Mouse (Mus musculus) myocyte (in vitro differentiated cells): ENCODE measurements around the gene Rpl38.

ENCODE experiments used
- CEBPB ChIP-seq: IDR thresholded peaks from 2 replicates; pipeline ENCODE4 v1.6.1; 2011; ENCODE audit warnings: mild to moderate bottlenecking, moderate library complexity; ENCODE audit not compliant: poor library complexity, insufficient read depth, severe bottlenecking
- MAX ChIP-seq: IDR thresholded peaks from one replicate; pipeline ENCODE4 v1.6.1; 2011; ENCODE audit warnings: low read depth, mild to moderate bottlenecking, control low read depth
- POLR2A ChIP-seq: IDR thresholded peaks from one replicate; pipeline ENCODE4 v1.6.1; 2011; ENCODE audit warnings: low read depth, mild to moderate bottlenecking, control low read depth, moderate library complexity; ENCODE audit not compliant: insufficient read length
- USF1 ChIP-seq: IDR thresholded peaks from one replicate; pipeline ENCODE4 v1.6.1; 2011; ENCODE audit warnings: low read depth, mild to moderate bottlenecking, control low read depth, moderate library complexity

- no peak for TF ChIP-seq POLR2A
- TF ChIP-seq MAX, result no peak
- no peak for TF ChIP-seq CEBPB
- no peak for TF ChIP-seq USF1
Observed at GRCm38 (mm10) chr11:114683029-114683721, 14.9 kb downstream of the Rpl38 start.
